Mouse (Mus musculus) spleen, adult 2 months (tissue): Measurements from ENCODE around the gene Pla1a.

Source experiments
- CTCF ChIP-seq: fragments of 200-500 bp; IDR thresholded peaks from 2 replicates; pipeline ENCODE4 v1.5.1; 2011; ENCODE audit warnings: mild to moderate bottlenecking, inconsistent platforms; ENCODE audit not compliant: insufficient read depth, insufficient read length, insufficient replicate concordance; ENCODE audit errors: extremely low read depth
- POLR2A ChIP-seq: fragments of 200-500 bp; IDR thresholded peaks from 2 replicates; pipeline ENCODE4 v1.6.1; 2011; ENCODE audit warnings: low read depth, low read length, inconsistent platforms

DNA sequence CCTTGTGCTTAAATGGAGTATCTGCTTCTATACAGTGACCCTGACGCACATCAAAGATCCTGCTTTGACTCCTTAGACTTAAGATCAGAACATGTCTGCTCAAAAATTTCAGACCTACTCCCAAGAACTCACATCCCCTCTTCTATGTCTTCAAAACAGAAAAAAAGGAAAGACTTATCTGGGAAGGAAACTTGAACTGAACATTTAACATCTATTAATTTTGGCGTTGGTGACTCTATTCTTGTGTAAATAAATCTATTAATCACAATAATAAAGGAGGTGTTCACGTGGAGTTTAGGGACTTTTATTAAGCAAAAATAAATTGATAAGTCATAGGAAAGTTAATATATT, 20.2 kb upstream of the Pla1a start:
- TF ChIP-seq POLR2A (no peak), CTCF (no peak)
